Mouse (Mus musculus): ENCODE data around the gene Cog4.
A peak's percentile ranks its signal among the peaks of the same experiment; 100 is the strongest.
"Not testable (repeated sequence)": the region's sequence is repeated elsewhere in the genome, so short reads cannot be mapped to it uniquely, and the experiment has no call there.

Cog4 gene

GRCm38 (mm10) chr8:110889904-110890470 is 43.6 kb downstream of the Cog4 start:
- DNase-seq (ENCODE audit: low read depth, low spot score) = no peak

DNA sequence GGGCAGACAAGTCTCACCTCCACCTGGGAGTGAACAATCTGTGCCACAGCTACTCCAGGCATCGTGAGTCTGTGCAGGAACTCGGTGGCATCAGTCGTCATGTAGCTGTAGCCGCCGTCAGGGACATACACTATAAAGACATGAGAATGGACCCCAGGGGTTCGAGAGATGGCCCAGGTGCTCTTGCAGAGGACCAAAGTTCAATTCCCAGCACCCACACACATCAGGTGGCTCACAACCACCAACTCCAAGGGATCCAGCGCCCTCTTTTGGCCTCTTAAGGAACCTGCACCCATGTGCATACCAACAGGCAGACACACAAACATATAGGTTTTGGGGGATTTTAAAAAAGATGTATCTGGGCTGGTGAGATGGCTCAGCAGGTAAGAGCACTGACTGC is 45.6 kb downstream of the Cog4 start:
- DNase-seq (ENCODE audit: low read depth, low spot score) = no peak

DNA sequence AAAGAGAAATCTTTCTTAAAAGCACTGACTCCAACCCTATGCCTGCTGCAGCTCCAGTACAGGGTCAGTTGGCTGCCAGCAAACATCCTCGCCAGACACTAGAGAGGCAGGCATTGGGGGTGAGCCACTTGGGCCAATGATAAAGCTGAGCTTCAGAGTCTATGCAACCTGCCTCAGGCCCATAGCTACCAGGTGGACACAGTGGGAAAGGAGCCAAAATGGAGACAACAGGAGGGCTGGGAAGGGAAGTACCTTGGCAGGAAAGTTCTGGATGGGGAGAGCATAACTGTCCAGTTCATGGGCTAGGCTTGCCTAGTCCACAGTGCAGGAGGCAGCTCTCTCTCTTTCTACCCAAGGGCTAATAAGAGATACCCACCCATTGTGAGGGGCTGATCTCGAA is 46.5 kb downstream of the Cog4 start:
- DNase-seq (ENCODE audit: low read depth, low spot score) = no peak

DNA sequence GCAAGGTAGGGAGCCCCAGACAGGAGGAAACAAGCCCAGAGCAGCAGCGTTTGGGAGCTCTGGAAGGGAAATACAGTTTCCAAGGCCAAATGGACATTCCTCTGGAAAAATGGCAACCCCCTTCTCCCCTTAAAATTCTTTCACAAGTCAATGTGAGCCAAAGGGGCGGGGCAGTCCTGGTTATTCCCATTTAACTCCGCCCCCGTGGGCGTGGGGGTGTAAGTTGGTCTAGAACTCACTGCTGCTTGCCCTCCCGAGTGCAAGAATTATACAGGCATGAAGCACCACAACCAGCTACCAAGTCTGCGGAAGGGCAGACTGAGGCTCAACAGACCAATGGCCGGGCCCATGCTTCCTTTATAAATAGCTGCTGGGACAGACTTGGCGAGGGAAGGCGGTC is 48.5 kb downstream of the Cog4 start:
- no peak for DNase-seq (ENCODE audit: low read depth, low spot score)

DNA sequence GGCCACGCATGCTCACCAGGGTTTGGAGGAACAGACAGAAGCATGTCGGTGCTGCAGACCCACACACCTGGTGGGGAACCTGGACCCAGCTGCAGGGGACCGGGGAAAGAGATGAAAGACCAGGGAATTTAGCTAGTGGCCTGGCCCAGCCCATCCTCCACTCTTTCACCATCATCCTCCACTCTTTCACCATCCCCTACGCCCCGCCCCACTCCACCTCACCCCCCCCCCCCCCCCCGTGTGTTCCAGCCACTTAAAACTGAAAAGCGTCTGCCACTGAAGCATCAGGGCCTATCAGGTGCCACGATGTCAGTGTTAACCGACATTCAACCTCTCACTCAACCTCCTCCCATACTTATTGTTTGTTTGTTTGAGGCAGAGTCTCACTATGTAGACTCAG is 48.9 kb downstream of the Cog4 start:
- DNase-seq (ENCODE audit: low read depth, low spot score) = no peak

DNA sequence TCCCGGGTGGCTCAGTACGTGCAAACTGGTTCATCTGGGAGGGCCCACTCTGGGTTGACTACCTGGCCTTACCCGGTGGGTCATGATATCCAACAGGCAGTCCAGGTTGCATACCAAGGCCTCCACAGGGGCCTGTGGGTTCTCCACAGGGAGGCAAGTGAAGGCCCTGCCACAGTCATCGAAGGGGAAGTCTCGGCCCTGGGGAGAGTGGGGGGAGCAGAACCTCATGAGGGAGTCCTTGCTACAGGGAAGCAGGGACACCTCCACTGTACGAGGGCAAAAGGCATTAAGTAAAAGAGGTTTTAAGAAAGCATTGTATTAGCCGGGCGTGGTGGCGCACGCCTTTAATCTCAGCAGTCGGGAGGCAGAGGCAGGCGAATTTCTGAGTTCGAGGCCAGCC is 49.4 kb downstream of the Cog4 start:
- no peak for DNase-seq (ENCODE audit: low read depth, low spot score)

GRCm38 (mm10) chr8:110897495-110897894 is 51.1 kb downstream of the Cog4 start:
- no peak for DNase-seq (ENCODE audit: low read depth, low spot score)

DNA sequence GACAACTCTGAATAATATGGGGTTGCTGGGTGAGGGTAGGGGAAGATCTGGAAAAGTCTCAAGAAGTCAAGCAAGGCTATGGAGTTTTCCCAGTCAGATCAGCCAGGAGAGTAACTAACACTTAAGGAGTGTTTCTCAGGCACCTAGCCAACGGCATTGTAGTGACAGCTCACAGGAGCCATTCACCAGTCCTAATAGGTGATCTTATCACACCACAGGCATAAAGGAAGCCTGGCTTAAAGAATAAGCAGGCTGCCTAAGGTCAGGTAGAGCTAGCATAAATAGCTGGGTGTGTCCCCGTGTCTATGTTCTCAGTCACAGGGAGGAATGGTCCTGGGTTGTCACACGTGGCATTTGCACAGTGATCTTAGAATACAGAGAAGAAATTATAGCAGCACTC is 54.7 kb downstream of the Cog4 start:
- no peak for DNase-seq (ENCODE audit: low read depth, low spot score)

- DNase-seq (ENCODE audit: low read depth, low spot score) = peak; percentile 69
Measured at GRCm38 (mm10) chr8:110901839-110902578, 55.6 kb downstream of the Cog4 start, which contains the start of gene Fuk. TSS of gene Fuk (minus strand) at chr8:110902488.

DNA sequence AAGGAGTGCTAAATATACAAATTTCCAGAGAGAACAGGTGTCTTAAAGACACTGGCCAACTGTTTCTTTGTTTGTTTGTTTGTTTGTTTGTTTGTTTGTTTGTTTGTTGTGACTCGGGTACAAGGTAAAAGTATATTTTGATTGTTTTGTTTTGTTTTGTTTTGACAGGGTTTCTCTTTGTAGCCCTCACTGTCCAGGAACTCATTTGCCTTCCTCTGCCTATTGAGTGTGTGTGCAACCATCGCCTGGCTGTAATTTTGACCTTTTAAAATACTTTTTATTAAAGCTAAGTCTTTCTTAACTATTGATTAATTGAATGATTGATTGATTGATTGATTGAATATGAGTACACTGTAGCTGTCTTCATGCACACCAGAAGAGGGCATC is 56.2 kb downstream of the Cog4 start:
- no peak for DNase-seq (ENCODE audit: low read depth, low spot score)

- no peak for DNase-seq (ENCODE audit: low read depth, low spot score)
Measured at GRCm38 (mm10) chr8:110905404-110905803, 59.0 kb downstream of the Cog4 start.

DNA sequence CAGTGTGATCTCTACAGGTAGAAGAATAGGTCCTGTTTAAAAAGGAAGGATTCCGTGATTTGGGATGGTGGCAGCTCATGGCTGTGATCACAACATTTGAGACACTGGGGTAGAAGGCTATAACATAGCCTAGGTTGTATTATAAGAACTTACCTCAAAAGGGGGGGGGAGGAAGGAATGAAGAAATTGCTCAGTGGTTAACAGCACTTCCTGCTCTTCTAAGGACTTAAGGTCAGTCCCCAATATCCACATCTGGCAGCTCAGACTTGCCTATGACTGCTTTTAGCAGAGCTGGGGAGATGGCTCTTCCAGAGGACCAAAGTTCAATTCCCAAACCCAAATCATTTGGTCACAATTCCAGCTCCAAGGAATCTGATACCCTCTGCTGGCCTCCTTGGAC is 60.3 kb downstream of the Cog4 start:
- no peak for DNase-seq (ENCODE audit: low read depth, low spot score)

DNA sequence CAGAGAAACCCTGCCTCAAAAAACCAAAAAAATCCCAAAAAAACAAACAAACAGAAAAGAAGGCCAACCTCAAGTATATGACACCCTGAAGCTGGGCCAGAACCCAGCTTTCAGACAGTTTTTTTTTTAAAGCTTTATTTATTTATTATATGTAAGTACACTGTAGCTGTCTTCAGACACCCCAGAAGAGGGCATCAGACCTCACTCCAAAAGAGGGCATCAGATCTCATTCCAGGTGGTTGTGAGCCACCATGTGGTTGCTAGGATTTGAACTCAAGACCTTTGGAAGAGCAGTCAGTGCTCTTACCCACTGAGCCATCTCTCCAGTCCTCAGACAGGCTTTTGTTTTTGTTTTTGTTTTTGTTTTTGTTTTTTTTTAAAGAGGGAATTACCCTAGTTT is 63.5 kb downstream of the Cog4 start:
- not testable (repeated sequence) for DNase-seq (ENCODE audit: low read depth, low spot score)

DNA sequence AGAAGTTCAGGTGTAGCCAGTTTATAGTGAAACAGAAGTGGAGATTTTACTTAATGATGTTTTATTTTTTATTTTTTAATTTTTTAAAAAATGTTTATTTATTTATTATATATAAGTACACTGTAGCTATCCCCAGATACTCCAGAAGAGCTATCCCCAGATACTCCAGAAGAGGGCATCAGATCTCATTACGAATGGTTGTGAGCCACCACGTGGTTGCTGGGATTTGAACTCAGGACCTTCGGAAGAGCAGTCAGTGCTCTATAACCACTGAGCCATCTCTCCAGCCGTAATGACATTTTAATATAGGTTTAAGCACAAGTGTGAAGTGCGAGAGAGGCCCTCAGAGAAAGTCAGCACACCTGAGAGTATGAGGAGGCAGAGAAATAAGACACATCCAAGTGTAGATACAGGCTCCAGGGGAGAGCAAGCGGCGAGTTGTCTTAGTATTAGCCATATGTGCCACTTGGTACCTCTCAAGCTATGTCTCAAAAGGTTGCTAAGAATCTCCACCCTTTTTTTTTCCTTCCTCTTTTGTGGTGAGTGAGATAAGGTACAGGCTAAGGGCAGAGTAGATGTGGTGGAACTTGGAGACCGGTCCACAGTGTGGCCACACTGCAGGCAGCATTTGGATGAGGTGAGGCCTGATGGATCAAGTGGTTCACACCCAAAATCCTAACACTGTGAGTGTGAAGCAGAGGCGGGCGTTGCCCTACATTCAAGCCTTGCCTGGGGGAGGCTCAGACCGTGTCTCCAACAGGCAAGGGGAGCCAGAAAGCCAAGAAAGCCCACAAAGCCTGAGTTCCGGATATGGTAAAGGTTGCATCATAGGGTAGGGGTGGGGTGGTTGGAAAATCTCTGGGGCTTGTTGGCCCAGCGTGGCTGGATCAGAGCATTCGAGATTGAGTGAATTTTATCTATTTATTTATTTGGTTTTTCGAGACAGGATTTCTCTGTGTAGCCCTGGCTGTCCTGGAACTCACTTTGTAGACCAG is 65.5 kb downstream of the Cog4 start:
- no peak for DNase-seq (ENCODE audit: low read depth, low spot score)

GRCm38 (mm10) chr8:110917415-110917814 is 71.0 kb downstream of the Cog4 start:
- no peak for DNase-seq (ENCODE audit: low read depth, low spot score)

- no peak for DNase-seq (ENCODE audit: low read depth, low spot score)
Measured at GRCm38 (mm10) chr8:110918027-110918426, 71.6 kb downstream of the Cog4 start.

DNA sequence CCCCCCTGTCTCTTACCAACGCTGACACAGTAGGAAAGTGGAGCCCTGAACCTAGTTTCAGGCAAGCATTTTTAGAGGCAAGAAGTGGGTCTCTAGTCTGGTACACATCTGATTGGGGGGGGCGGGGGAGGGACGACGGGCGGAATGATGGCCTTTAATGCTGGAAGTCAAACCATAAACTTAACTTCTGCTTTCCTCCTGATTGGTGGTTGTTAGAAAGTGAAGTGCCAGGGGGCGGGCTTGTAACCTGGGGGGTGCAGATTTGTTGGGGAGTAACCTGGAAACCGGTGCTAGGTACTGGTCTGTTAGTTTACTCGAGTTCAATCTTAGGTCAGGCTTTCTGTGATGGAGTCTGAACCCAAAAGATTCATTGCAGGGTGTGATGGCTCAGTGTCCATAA is 72.1 kb downstream of the Cog4 start:
- DNase-seq (ENCODE audit: low read depth, low spot score) = no peak

GRCm38 (mm10) chr8:110919341-110920031 is 73.1 kb downstream of the Cog4 start, which contains the start of gene St3gal2:
TSS of gene St3gal2 (plus strand) at chr8:110919922.
- DNase-seq (ENCODE audit: low read depth, low spot score) = peak; percentile 92

DNA sequence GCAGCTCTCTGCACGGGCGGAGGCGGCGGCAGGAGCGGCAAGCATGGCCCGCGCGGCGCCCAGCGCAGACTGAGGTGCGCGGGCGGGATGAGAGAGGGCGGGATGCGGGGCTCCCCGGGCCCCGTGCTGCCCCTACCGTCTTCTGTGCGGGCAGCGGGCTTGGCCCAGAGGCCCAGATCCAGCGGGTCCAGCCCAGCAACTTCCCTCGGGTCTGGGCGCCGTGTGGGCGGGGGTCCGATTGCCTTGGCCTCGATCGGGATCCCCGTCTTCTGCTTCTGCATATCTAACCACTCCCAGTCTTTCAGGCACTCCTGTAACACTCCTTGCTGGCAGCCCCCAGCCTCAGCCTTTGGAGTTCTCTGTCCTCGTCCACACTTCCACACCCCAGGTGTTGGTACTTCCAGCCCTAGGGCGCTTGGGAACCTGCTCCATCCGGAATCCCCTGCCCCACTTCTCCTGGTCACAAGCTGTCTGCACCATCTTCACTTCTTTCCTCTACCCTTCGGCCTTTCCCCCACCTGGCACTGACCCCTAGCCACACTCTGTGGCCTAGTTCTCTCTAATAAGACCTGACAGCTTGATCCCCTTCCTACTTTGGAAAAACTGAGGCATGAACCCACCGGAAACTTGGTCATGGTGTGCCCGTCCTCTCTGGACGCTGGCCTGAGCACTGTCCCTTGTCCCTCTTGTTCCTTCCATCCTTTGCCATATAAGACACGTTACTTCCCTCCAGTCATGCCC is 73.8 kb downstream of the Cog4 start:
- no peak for DNase-seq (ENCODE audit: low read depth, low spot score)

GRCm38 (mm10) chr8:110920773-110921277 is 74.4 kb downstream of the Cog4 start:
- no peak for DNase-seq (ENCODE audit: low read depth, low spot score)
